Mouse (Mus musculus) stomach, postnatal 0 days (tissue): ENCODE results near the gene Abhd16a. TPM values are rescaled to one million over a fixed set of nuclear protein-coding genes. Genes with fewer than 3 reads are reported as not detected.

Experiments
- ATAC-seq: fragments of 200-750 bp; cut with Nextera tagmentation; 2 replicates; pipeline ENCODE4 v1.8.0; 2017; ENCODE audit not compliant: low FRiP score, low TSS enrichment
- DNase-seq: peaks from one replicate; pipeline ENCODE4 v3.0.0-alpha.2; 2016; ENCODE audit warnings: low spot score
- H3K27ac ChIP-seq: fragments of 300-500 bp; sonication (generic); replicated peaks from 2 replicates; pipeline ENCODE4 v1.5.1; 2014; ENCODE audit warnings: mild to moderate bottlenecking, control low read depth
- H3K27me3 ChIP-seq: fragments of 300-500 bp; sonication (generic); 2 replicates; pipeline ENCODE4 v1.6.1; 2014; ENCODE audit warnings: low read length; ENCODE audit not compliant: control insufficient read depth, insufficient read depth
- H3K36me3 ChIP-seq: fragments of 300-500 bp; sonication (generic); 2 replicates; pipeline ENCODE4 v1.6.1; 2014; ENCODE audit warnings: low read length, mixed read lengths; ENCODE audit not compliant: control insufficient read depth, insufficient read depth
- H3K4me1 ChIP-seq: fragments of 300-500 bp; sonication (generic); replicated peaks from 2 replicates; pipeline ENCODE4 v1.6.1; 2014; ENCODE audit warnings: antibody characterized with exemption; ENCODE audit not compliant: control insufficient read depth, insufficient read depth
- H3K4me2 ChIP-seq: fragments of 300-500 bp; sonication (generic); replicated peaks from 2 replicates; pipeline ENCODE4 v1.6.1; 2014; ENCODE audit warnings: low read depth, mild to moderate bottlenecking, control low read depth, moderate library complexity
- H3K4me3 ChIP-seq: fragments of 300-500 bp; sonication (generic); 2 replicates; pipeline ENCODE4 v1.5.1; 2014; ENCODE audit warnings: low read depth, low read length, control low read depth
- H3K9ac ChIP-seq: fragments of 300-500 bp; sonication (generic); 2 replicates; pipeline ENCODE4 v1.6.1; 2014; ENCODE audit warnings: mild to moderate bottlenecking, low read length, control low read depth, mixed read lengths
- H3K9me3 ChIP-seq: fragments of 300-500 bp; sonication (generic); 2 replicates; pipeline ENCODE4 v1.6.1; 2016; ENCODE audit warnings: low read length; ENCODE audit not compliant: control insufficient read depth
- CTCF ChIP-seq: IDR thresholded peaks from 2 replicates; pipeline ENCODE4 v1.5.1; 2016; ENCODE audit warnings: antibody characterized with exemption, low read depth, mild to moderate bottlenecking, moderate library complexity
- EP300 ChIP-seq: optimal IDR thresholded peaks from 2 replicates; pipeline ENCODE3; 2016; ENCODE audit warnings: antibody characterized with exemption
- WGBS: fragments of 180-500 bp; shearing (Covaris S2); extraction: QIAGEN DNeasy Blood & Tissue Kit; methylation state at CpG from one replicate; pipeline ENCODE4 v1.1.7; 2014; 5-methylcytosine and 5-hydroxymethylcytosine counted together
- polyA plus RNA-seq: library from polyadenylated mRNA; unstranded; fragments of >200 nt; fragmentation: Nextera tagmentation; extraction: Ambion mirVana; gene quantifications from 2 replicates; pipeline ENCODE4 v1.2.1, GENCODE M21; 2015

Gene Abhd16a
- polyA plus RNA-seq, 1 experiment from 2014 or later, result 74.2 TPM

DNA sequence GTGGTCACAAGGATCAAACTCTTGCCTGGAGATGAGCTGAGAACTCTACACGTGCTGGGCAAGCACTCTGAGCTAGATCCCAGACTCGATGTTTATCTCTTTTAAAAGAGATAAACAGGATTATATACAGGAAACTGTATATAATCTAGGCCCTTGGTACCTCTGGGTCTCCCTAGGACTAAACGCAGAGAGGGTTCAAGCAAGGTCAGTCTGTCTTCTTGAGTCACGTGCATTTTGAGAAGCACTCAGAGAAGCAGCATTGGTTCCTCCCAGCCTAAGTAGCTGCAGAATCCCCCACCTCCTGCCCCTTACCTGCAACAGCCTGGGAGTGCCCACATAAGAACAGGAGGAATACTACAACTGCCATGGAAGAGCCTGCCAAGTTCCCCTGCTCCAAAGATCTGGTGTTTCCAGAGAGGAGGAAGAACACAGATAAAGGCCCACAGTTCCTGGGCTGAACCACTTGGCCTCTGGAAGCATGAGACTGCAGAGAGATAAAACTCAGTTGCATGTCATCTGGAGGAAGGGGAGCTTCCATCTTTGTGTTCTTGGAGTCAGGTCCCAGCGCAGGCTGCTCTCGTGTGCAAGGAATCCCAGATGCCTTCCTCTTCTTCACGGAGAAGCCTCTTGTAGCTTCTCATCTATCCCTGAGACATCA is 3.7 kb upstream of the Abhd16a start, which contains the start of gene Ly6g6f:
TSS of gene Ly6g6f (minus strand) at position 403 of the 658 bp plus-strand sequence.
- Histone ChIP-seq H3K4me3 (no peak within 1 kb of the TSS), H3K27ac (no peak within 1 kb of the TSS), H3K9me3 (no peaks in the 10 kb centered on the region), H3K4me2 (no peak within 1 kb of the TSS), H3K27me3 (no peaks in the 10 kb centered on the region), H3K36me3 (no peaks in the 10 kb centered on the region), H3K4me1 (peaks cover 2% of the 10 kb centered on the region; the same call in 1 of the 2 replicates), H3K9ac (no peak within 1 kb of the TSS)
- TF ChIP-seq CTCF, result no peak
- no peak for TF ChIP-seq EP300
- ATAC-seq, result no peak
- WGBS, result 65% methylated on average over 7 of the region's 7 CpGs
- no peak for DNase-seq

DNA sequence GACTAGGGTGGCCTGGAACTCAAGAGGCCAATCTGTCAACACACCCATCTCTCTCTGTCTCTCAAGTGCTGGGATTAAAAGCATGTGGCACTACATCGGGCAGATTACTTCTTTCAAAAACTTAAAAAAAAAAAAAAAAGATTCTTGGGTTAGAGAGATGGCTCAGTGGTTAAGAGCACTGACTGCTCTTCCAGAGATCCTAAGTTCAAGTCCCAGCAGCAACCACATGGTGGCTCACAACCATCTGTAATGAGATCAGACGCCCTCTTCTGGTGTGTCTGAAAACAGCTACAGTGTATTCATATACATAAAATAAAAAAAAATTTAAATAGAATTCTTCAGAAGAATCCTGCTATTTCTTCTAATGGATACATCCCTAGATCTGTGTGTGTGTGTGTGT is 912 bp upstream of the Abhd16a start:
- no peak overlapping the region for H3K9ac ChIP-seq
- TF ChIP-seq CTCF (peak; percentile 65), EP300 (no peak)
- no peak overlapping the region for H3K27ac ChIP-seq
- H3K9me3 ChIP-seq, result no peaks in the 10 kb centered on the region
- ATAC-seq (no peak), DNase-seq (no peak)
- H3K4me2 ChIP-seq, result no peak overlapping the region
- WGBS, result 47% methylated on average over 2 of the region's 2 CpGs
- H3K4me1 ChIP-seq, result peaks cover 3% of the 10 kb centered on the region; the same call in 1 of the 2 replicates
- H3K4me3 ChIP-seq, result no peak overlapping the region
- H3K36me3 ChIP-seq, result peaks cover 3% of the 10 kb centered on the region; the same call in 1 of the 2 replicates
- no peaks in the 10 kb centered on the region for H3K27me3 ChIP-seq

DNA sequence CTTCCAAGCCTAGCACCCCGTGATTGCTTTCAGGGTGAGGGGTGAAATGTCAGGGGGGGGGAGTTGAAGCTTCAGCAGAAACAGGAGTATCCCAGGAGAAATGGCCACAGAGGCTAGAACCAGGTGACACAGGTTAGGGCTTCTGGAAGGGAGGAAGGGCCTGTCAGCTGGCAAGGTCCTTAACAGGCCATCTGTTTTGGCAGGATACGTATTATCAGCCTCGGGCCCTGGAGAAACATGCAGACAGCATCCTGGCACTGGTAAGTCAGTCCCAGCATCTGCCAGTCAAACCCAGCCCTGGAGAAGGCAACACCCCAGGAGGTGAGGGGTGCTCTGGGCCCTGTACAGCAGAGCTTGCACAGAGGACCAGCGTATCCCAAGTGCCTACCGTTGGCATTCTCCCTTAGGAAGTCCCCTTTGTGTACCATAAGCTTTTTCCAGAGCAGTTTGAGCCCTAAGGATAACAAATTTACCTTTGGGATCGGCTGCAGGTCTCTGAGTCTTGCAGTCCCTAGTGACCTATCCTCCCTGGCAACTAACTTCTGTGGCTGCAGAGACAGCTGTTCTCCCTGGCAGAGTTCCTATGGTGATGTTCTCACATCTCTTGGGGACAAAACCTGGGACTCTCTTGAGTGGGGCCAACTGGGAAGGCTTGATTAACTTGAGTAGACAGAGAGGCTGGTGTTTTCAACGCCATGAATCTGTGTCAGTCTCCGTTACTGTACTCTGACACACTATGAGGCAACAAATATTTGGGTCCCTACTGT is 1.3 kb downstream of the Abhd16a start:
- H3K9me3 ChIP-seq, result no peaks in the 10 kb centered on the region
- H3K9ac ChIP-seq, result peak overlapping the region; percentile 90
- TF ChIP-seq CTCF (no peak), EP300 (no peak)
- DNase-seq, result no peak
- peak overlapping the region; percentile 98; the same call in 1 of the 2 replicates for H3K27ac ChIP-seq
- H3K4me2 ChIP-seq, result peak overlapping the region; percentile 73
- 57% methylated on average over 8 of the region's 8 CpGs for WGBS
- ATAC-seq, result no peak
- H3K4me3 ChIP-seq, result peak overlapping the region; percentile 70
- peaks cover 11% of the 10 kb centered on the region for H3K36me3 ChIP-seq
- H3K27me3 ChIP-seq, result no peaks in the 10 kb centered on the region
- peaks cover 3% of the 10 kb centered on the region; the same call in 1 of the 2 replicates for H3K4me1 ChIP-seq

DNA sequence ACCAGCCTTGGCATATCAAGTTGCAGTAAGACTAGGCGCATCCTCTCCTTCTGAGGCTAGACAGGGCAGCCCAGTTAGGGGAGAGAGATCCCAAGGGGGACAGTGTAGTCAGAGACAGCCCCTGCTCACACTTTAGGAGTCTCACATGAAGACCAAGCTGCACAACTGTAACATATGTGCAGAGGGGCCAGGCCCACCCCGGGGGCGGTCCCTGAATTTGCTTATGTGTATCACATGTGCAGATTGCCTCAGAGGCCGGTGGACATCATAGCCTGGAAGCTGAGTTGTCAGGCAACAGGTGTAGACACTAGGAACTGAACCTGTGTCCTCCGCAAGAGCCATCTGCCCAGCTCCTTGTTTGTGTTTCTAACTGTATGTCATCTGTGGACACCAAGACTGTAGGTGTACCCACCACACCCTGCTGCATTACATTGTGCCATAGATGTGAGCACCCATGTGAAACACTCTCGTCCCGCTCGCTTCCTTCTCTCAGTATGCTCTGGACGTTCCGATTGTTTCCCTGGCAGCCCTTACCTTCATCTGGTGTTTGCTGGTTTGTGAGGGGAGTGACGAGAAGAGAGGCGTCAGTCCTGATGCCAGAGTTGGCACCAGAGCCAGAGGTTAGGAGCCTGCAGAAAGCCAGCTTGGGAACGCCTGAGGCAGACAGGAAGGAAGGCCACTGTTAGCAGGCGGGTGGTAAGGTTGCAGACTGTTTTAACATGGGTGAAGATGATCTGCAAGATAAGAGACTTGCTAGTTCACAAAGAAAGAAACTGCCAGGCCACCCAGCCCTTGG is 3.5 kb downstream of the Abhd16a start:
- Histone ChIP-seq H3K9ac (no peak overlapping the region), H3K4me2 (no peak overlapping the region), H3K27me3 (no peaks in the 10 kb centered on the region), H3K4me1 (peaks cover 3% of the 10 kb centered on the region; the same call in 1 of the 2 replicates), H3K27ac (no peak overlapping the region), H3K36me3 (peaks cover 16% of the 10 kb centered on the region), H3K4me3 (no peak overlapping the region), H3K9me3 (no peaks in the 10 kb centered on the region)
- ATAC-seq (no peak), DNase-seq (no peak)
- TF ChIP-seq EP300, result no peak
- no peak for TF ChIP-seq CTCF
- 87% methylated on average over 14 of the region's 14 CpGs for WGBS

DNA sequence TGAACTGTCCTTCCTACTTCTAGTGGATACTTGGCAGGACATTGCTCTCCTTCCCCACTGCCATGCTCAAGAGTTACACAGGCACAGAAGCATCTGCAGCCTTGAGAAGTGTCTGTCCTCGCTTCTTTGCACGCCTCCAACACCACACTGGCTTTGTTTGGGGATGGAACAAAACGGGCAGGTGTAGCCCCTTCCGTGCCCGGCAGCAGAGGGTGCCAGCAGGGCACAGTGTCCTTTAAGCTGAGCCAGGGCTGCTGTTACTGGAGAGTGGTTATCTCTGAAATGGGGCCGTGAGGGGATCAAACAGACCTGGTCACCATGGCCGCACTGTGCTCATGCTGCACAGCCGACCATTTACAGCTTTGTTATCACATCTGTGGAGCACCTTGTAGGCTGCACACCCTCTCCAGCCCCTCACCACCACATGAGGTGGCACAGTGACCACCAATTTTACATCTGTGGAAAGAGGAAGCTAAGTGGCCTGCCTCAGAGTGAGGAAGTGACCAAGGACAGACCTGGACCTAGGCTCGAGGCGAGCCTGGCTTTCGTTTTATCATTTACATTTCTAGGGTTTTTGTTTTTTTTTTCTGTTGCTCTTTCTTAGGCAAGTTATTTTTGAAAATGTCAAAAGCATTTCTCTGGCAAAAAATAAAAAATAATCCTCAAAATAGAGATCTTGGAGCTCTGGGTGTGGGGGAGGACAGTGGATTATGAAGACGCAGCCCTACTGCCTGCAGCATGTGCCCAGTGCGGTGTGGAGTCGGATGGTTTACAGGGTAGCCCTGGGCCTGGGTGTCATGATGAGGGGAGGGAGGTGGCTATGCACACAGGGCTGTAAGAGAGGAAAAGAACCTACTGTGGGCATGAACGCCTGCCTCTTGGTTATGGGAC is 5.7 kb downstream of the Abhd16a start:
- Histone ChIP-seq H3K9me3 (no peaks in the 10 kb centered on the region), H3K9ac (no peak overlapping the region)
- ATAC-seq, result no peak

More for the DNA sequence above, 5.7 kb downstream of the Abhd16a start:
- H3K4me1 ChIP-seq, result peaks cover 3% of the 10 kb centered on the region; the same call in 1 of the 2 replicates
- peaks cover 20% of the 10 kb centered on the region for H3K36me3 ChIP-seq
- no peak for DNase-seq
- no peak overlapping the region for H3K4me2 ChIP-seq
- H3K4me3 ChIP-seq, result no peak overlapping the region
- H3K27ac ChIP-seq, result no peak overlapping the region
- H3K27me3 ChIP-seq, result no peaks in the 10 kb centered on the region
- 89% methylated on average over 15 of the region's 15 CpGs for WGBS
- TF ChIP-seq CTCF (no peak), EP300 (no peak)
